Mouse (Mus musculus) limb, embryonic 11.5 days (tissue): ENCODE measurements at regions not wholly inside any gene's neighbourhood (a gene's known extent, or its start where the extent isn't known, plus 50 kb on each side); places are given as distances from the start of the nearest gene placed in this dataset.

Experiments
- ATAC-seq: fragments of 200-750 bp; cut with Nextera tagmentation; 2 replicates; pipeline ENCODE4 v1.8.0; 2017; ENCODE audit warnings: low read depth; ENCODE audit not compliant: insufficient number of reproducible peaks, low FRiP score, low TSS enrichment
- DNase-seq: peaks from one replicate; pipeline ENCODE4 v3.0.0-alpha.2; 2015; ENCODE audit warnings: low spot score
- H3K27ac ChIP-seq: fragments of 300-500 bp; sonication (generic); replicated peaks from 2 replicates; pipeline ENCODE4 v1.5.1; 2014; ENCODE audit warnings: low read depth, mild to moderate bottlenecking, low read length
- H3K27me3 ChIP-seq: fragments of 300-500 bp; sonication (generic); 2 replicates; pipeline ENCODE4 v1.6.1; 2014; ENCODE audit warnings: mild to moderate bottlenecking, low read length, mixed read lengths; ENCODE audit not compliant: control insufficient read depth, insufficient read depth
- H3K36me3 ChIP-seq: fragments of 300-500 bp; sonication (generic); 2 replicates; pipeline ENCODE4 v1.6.1; 2014; ENCODE audit warnings: mild to moderate bottlenecking, low read length, moderate library complexity, mixed read lengths; ENCODE audit not compliant: control insufficient read depth, insufficient read depth
- H3K4me1 ChIP-seq: fragments of 300-500 bp; sonication (generic); 2 replicates; pipeline ENCODE4 v1.6.1; 2014; ENCODE audit warnings: low read length, mixed read lengths; ENCODE audit not compliant: control insufficient read depth, insufficient read depth
- H3K4me2 ChIP-seq: fragments of 300-500 bp; sonication (generic); 2 replicates; pipeline ENCODE4 v1.6.1; 2014; ENCODE audit warnings: low read depth, mild to moderate bottlenecking, moderate library complexity; ENCODE audit not compliant: severe bottlenecking
- H3K4me3 ChIP-seq: fragments of 300-500 bp; sonication (generic); 2 replicates; pipeline ENCODE4 v1.5.1; 2014; ENCODE audit warnings: low read depth, low read length
- H3K9ac ChIP-seq: fragments of 300-500 bp; sonication (generic); 2 replicates; pipeline ENCODE4 v1.6.1; 2014; ENCODE audit warnings: mild to moderate bottlenecking, low read length
- H3K9me3 ChIP-seq: fragments of 300-500 bp; sonication (generic); 2 replicates; pipeline ENCODE4 v1.6.1; 2016; ENCODE audit warnings: low read length; ENCODE audit not compliant: control insufficient read depth
- WGBS: fragments of 180-500 bp; shearing (Covaris S2); extraction: QIAGEN DNeasy Blood & Tissue Kit; methylation state at CpG from one replicate; pipeline ENCODE4 v1.1.7; 2014; 5-methylcytosine and 5-hydroxymethylcytosine counted together

GRCm38 (mm10) chr12:109745731-109746484 is 145.8 kb upstream of the Rtl1 start:
- Histone ChIP-seq H3K9me3 (no peaks in the 10 kb centered on the region), H3K27me3 (no peaks in the 10 kb centered on the region), H3K4me2 (no peak overlapping the region), H3K4me1 (peaks cover 23% of the 10 kb centered on the region), H3K27ac (no peak overlapping the region), H3K4me3 (no peak overlapping the region), H3K36me3 (peaks cover 5% of the 10 kb centered on the region; the same call in 1 of the 2 replicates), H3K9ac (no peak overlapping the region)
- WGBS = 71% methylated on average over 15 of the region's 15 CpGs
- DNase-seq = no peak
- no peak for ATAC-seq

- Histone ChIP-seq H3K4me2 (no peak overlapping the region), H3K4me1 (peaks cover 23% of the 10 kb centered on the region), H3K4me3 (no peak overlapping the region), H3K27me3 (no peaks in the 10 kb centered on the region), H3K9ac (no peak overlapping the region), H3K9me3 (no peaks in the 10 kb centered on the region), H3K27ac (no peak overlapping the region), H3K36me3 (peaks cover 5% of the 10 kb centered on the region; the same call in 1 of the 2 replicates)
- WGBS = 60% methylated on average over 5 of the region's 5 CpGs
- no peak for ATAC-seq
- DNase-seq = no peak
Observed at GRCm38 (mm10) chr12:109747201-109747600, 147.1 kb upstream of the Rtl1 start.

- WGBS = 59% methylated on average over 13 of the region's 13 CpGs
Observed at GRCm38 (mm10) chr12:109747776-109748175, 147.6 kb upstream of the Rtl1 start.

GRCm38 (mm10) chr12:109748326-109749059 is 148.4 kb upstream of the Rtl1 start:
- no peaks in the 10 kb centered on the region for H3K27me3 ChIP-seq
- H3K27ac ChIP-seq = no peak overlapping the region
- WGBS = 80% methylated on average over 12 of the region's 12 CpGs
- H3K4me1 ChIP-seq = peaks cover 23% of the 10 kb centered on the region
- DNase-seq = no peak
- no peak overlapping the region for H3K4me2 ChIP-seq
- no peak overlapping the region for H3K9ac ChIP-seq
- ATAC-seq = no peak
- H3K9me3 ChIP-seq = no peaks in the 10 kb centered on the region
- no peak overlapping the region for H3K4me3 ChIP-seq
- peaks cover 2% of the 10 kb centered on the region; the same call in 1 of the 2 replicates for H3K36me3 ChIP-seq

More at GRCm38 (mm10) chr12:109747776-109748175, 147.6 kb upstream of the Rtl1 start:
- no peak overlapping the region for H3K9ac ChIP-seq
- H3K4me3 ChIP-seq = no peak overlapping the region
- H3K27me3 ChIP-seq = no peaks in the 10 kb centered on the region
- DNase-seq (no peak), ATAC-seq (no peak)
- H3K27ac ChIP-seq = no peak overlapping the region
- H3K9me3 ChIP-seq = no peaks in the 10 kb centered on the region
- H3K36me3 ChIP-seq = peaks cover 5% of the 10 kb centered on the region; the same call in 1 of the 2 replicates
- H3K4me1 ChIP-seq = peaks cover 23% of the 10 kb centered on the region
- H3K4me2 ChIP-seq = no peak overlapping the region

- no peaks in the 10 kb centered on the region for H3K27me3 ChIP-seq
- 24% methylated on average over 2 of the region's 2 CpGs for WGBS
- H3K36me3 ChIP-seq = no peaks in the 10 kb centered on the region
- H3K9ac ChIP-seq = no peak overlapping the region
- DNase-seq = no peak
- H3K4me2 ChIP-seq = peak overlapping the region; percentile 29
- peak overlapping the region; percentile 52; the same call in 1 of the 2 replicates for H3K27ac ChIP-seq
- peak overlapping the region; percentile 5; the same call in 1 of the 2 replicates for H3K4me3 ChIP-seq
- peak; percentile 33; the same call in 1 of the 2 replicates for ATAC-seq
- peaks cover 23% of the 10 kb centered on the region for H3K4me1 ChIP-seq
- no peaks in the 10 kb centered on the region for H3K9me3 ChIP-seq
Observed at GRCm38 (mm10) chr12:109749256-109749655, 149.1 kb upstream of the Rtl1 start.

GRCm38 (mm10) chr12:109749711-109750243 is 149.6 kb upstream of the Rtl1 start:
- H3K27me3 ChIP-seq = no peaks in the 10 kb centered on the region
- peaks cover 23% of the 10 kb centered on the region for H3K4me1 ChIP-seq
- DNase-seq (peak; percentile 86), ATAC-seq (peak; percentile 85)
- H3K9me3 ChIP-seq = no peaks in the 10 kb centered on the region
- WGBS = 1% methylated on average over 14 of the region's 14 CpGs
- no peaks in the 10 kb centered on the region for H3K36me3 ChIP-seq
- H3K4me2 ChIP-seq = peak overlapping the region; percentile 29
- H3K27ac ChIP-seq = peak overlapping the region; percentile 62; the same call in 1 of the 2 replicates
- H3K4me3 ChIP-seq = peak overlapping the region; percentile 5; the same call in 1 of the 2 replicates
- 0 out of 2 replicates have a peak overlapping the region, but pooled peaks have one; percentile 17 for H3K9ac ChIP-seq

- Histone ChIP-seq H3K4me1 (peaks cover 4% of the 10 kb centered on the region; the same call in 1 of the 2 replicates), H3K27me3 (no peaks in the 10 kb centered on the region), H3K9me3 (no peaks in the 10 kb centered on the region), H3K27ac (no peak overlapping the region), H3K4me3 (no peak overlapping the region), H3K9ac (no peak overlapping the region), H3K36me3 (no peaks in the 10 kb centered on the region), H3K4me2 (no peak overlapping the region)
- ATAC-seq (no peak), DNase-seq (no peak)
- WGBS = 87% methylated on average over 7 of the region's 7 CpGs
Observed at GRCm38 (mm10) chr12:109754986-109755385, 154.9 kb upstream of the Rtl1 start.

GRCm38 (mm10) chr12:109764293-109764692 is 164.2 kb upstream of the Rtl1 start:
- Histone ChIP-seq H3K36me3 (no peaks in the 10 kb centered on the region), H3K4me1 (no peaks in the 10 kb centered on the region), H3K27ac (no peak overlapping the region), H3K27me3 (no peaks in the 10 kb centered on the region), H3K4me3 (no peak overlapping the region), H3K9me3 (no peaks in the 10 kb centered on the region), H3K9ac (no peak overlapping the region), H3K4me2 (no peak overlapping the region)
- no peak for ATAC-seq
- no peak for DNase-seq
- 70% methylated on average over 4 of the region's 4 CpGs for WGBS
